Mouse (Mus musculus) stomach, postnatal 0 days (tissue): ENCODE results near the gene 1110059E24Rik.

Experiments used
- CTCF ChIP-seq: IDR thresholded peaks from 2 replicates; pipeline ENCODE4 v1.5.1; 2016; ENCODE audit warnings: antibody characterized with exemption, low read depth, mild to moderate bottlenecking, moderate library complexity
- EP300 ChIP-seq: optimal IDR thresholded peaks from 2 replicates; pipeline ENCODE3; 2016; ENCODE audit warnings: antibody characterized with exemption

DNA sequence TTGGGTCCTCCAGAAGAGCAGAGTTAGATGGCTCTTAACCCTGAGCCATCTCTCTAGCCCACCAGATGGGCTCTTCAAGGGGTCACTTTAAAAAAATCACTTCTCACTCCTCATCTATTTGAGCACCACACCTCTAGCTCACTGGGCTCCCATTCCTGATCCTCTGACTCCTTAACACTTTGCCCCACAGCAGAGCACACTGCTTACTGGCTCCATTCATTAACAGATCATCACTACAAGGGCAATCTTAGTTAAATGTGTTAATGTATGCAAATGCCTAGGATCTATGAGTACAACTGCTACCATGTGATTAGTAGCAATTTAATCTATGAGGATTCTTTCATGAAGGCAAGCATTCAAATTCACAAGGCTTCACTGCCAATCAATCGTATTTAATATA is 58.1 kb downstream of the 1110059E24Rik start:
- TF ChIP-seq EP300 (no peak), CTCF (no peak)
